Mouse (Mus musculus): ENCODE results near the gene Hsd17b2. TPM values are rescaled to one million over a fixed set of nuclear protein-coding genes. Genes with fewer than 3 reads are reported as not detected.

The Hsd17b2 gene
- polyA plus RNA-seq, 1 experiment: 3.0 TPM

- no peak overlapping the region for H3K27ac ChIP-seq (ENCODE audit: insufficient read depth, low read depth, low read length)
- 76% methylated on average over 7 of the region's 7 CpGs for WGBS
- no peaks in the 10 kb centered on the region for H3K4me1 ChIP-seq (ENCODE audit: control insufficient read depth, insufficient read depth, low read length)
- H3K4me3 ChIP-seq (ENCODE audit: insufficient read depth, low read depth, low read length): no peak overlapping the region
- H3K27me3 ChIP-seq (replicated peaks; ENCODE audit: control insufficient read depth, insufficient read depth, low read length): no peaks in the 10 kb centered on the region
- no peak for DNase-seq
- H3K36me3 ChIP-seq (ENCODE audit: control insufficient read depth, insufficient read depth, low read length): no peaks in the 10 kb centered on the region
- TF ChIP-seq POLR2A (IDR thresholded peaks at IDR 0.05; ENCODE audit: low read depth, low read length): no peak
These were observed 13.8 kb upstream of the Hsd17b2 start for GRCm38 (mm10) chr8:117687890-117688289.

GRCm38 (mm10) chr8:117692131-117692530 is 9.6 kb upstream of the Hsd17b2 start:
- DNase-seq: no peak
- Histone ChIP-seq H3K27me3 (replicated peaks; ENCODE audit: control insufficient read depth, insufficient read depth, low read length) (no peaks in the 10 kb centered on the region), H3K27ac (ENCODE audit: insufficient read depth, low read depth, low read length) (no peak overlapping the region), H3K4me3 (ENCODE audit: insufficient read depth, low read depth, low read length) (no peak overlapping the region), H3K4me1 (ENCODE audit: control insufficient read depth, insufficient read depth, low read length) (no peaks in the 10 kb centered on the region), H3K36me3 (ENCODE audit: control insufficient read depth, insufficient read depth, low read length) (no peaks in the 10 kb centered on the region)
- TF ChIP-seq CTCF (conservative IDR thresholded peaks at IDR 0.05; ENCODE audit: insufficient read depth, insufficient read length, low read depth, low read length): no peak
- no peak for TF ChIP-seq POLR2A (IDR thresholded peaks at IDR 0.05; ENCODE audit: low read depth, low read length)
- WGBS: 83% methylated on average over 4 of the region's 4 CpGs

- H3K36me3 ChIP-seq (ENCODE audit: control insufficient read depth, insufficient read depth, low read length): no peaks in the 10 kb centered on the region
- no peaks in the 10 kb centered on the region for H3K4me1 ChIP-seq (ENCODE audit: control insufficient read depth, insufficient read depth, low read length)
- peak; percentile 27 for DNase-seq
- TF ChIP-seq CTCF (conservative IDR thresholded peaks at IDR 0.05; ENCODE audit: insufficient read depth, insufficient read length, low read depth, low read length) (no peak), POLR2A (IDR thresholded peaks at IDR 0.05; ENCODE audit: low read depth, low read length) (no peak)
- H3K4me3 ChIP-seq (ENCODE audit: insufficient read depth, low read depth, low read length): no peak overlapping the region
- H3K27me3 ChIP-seq (replicated peaks; ENCODE audit: control insufficient read depth, insufficient read depth, low read length): no peaks in the 10 kb centered on the region
- WGBS: 55% methylated on average over 1 of the region's 1 CpGs
- H3K27ac ChIP-seq (ENCODE audit: insufficient read depth, low read depth, low read length): no peak overlapping the region
These were observed 6.1 kb upstream of the Hsd17b2 start for GRCm38 (mm10) chr8:117695636-117696035.

GRCm38 (mm10) chr8:117697248-117697647 is 4.5 kb upstream of the Hsd17b2 start:
- Histone ChIP-seq H3K27ac (ENCODE audit: insufficient read depth, low read depth, low read length) (no peak overlapping the region), H3K27me3 (replicated peaks; ENCODE audit: control insufficient read depth, insufficient read depth, low read length) (no peaks in the 10 kb centered on the region), H3K4me1 (ENCODE audit: control insufficient read depth, insufficient read depth, low read length) (peaks cover 4% of the 10 kb centered on the region; the same call in 1 of the 2 replicates), H3K36me3 (ENCODE audit: control insufficient read depth, insufficient read depth, low read length) (no peaks in the 10 kb centered on the region), H3K4me3 (ENCODE audit: insufficient read depth, low read depth, low read length) (no peak overlapping the region)
- TF ChIP-seq CTCF (conservative IDR thresholded peaks at IDR 0.05; ENCODE audit: insufficient read depth, insufficient read length, low read depth, low read length) (peak; percentile 74), POLR2A (IDR thresholded peaks at IDR 0.05; ENCODE audit: low read depth, low read length) (no peak)
- WGBS: 37% methylated on average over 5 of the region's 5 CpGs
- DNase-seq: peak; percentile 54

GRCm38 (mm10) chr8:117700699-117701098 is 1.0 kb upstream of the Hsd17b2 start:
- Histone ChIP-seq H3K4me3 (ENCODE audit: insufficient read depth, low read depth, low read length) (no peak overlapping the region), H3K27me3 (replicated peaks; ENCODE audit: control insufficient read depth, insufficient read depth, low read length) (no peaks in the 10 kb centered on the region), H3K36me3 (ENCODE audit: control insufficient read depth, insufficient read depth, low read length) (no peaks in the 10 kb centered on the region), H3K4me1 (ENCODE audit: control insufficient read depth, insufficient read depth, low read length) (peaks cover 4% of the 10 kb centered on the region; the same call in 1 of the 2 replicates), H3K27ac (ENCODE audit: insufficient read depth, low read depth, low read length) (peak overlapping the region; percentile 35)
- WGBS: 66% methylated on average over 8 of the region's 8 CpGs
- DNase-seq: peak; percentile 50
- no peak for TF ChIP-seq CTCF (conservative IDR thresholded peaks at IDR 0.05; ENCODE audit: insufficient read depth, insufficient read length, low read depth, low read length)
- no peak for TF ChIP-seq POLR2A (IDR thresholded peaks at IDR 0.05; ENCODE audit: low read depth, low read length)

GRCm38 (mm10) chr8:117701246-117701645 is 458 bp upstream of the Hsd17b2 start:
- H3K27me3 ChIP-seq (replicated peaks; ENCODE audit: control insufficient read depth, insufficient read depth, low read length): no peaks in the 10 kb centered on the region
- peaks cover 4% of the 10 kb centered on the region; the same call in 1 of the 2 replicates for H3K4me1 ChIP-seq (ENCODE audit: control insufficient read depth, insufficient read depth, low read length)
- H3K4me3 ChIP-seq (ENCODE audit: insufficient read depth, low read depth, low read length): no peak overlapping the region
- WGBS: 64% methylated on average over 8 of the region's 8 CpGs
- TF ChIP-seq POLR2A (IDR thresholded peaks at IDR 0.05; ENCODE audit: low read depth, low read length): no peak
- TF ChIP-seq CTCF (conservative IDR thresholded peaks at IDR 0.05; ENCODE audit: insufficient read depth, insufficient read length, low read depth, low read length): no peak
- H3K27ac ChIP-seq (ENCODE audit: insufficient read depth, low read depth, low read length): peak overlapping the region; percentile 41; the same call in 1 of the 2 replicates
- peak; percentile 56 for DNase-seq
- H3K36me3 ChIP-seq (ENCODE audit: control insufficient read depth, insufficient read depth, low read length): no peaks in the 10 kb centered on the region

- H3K4me1 ChIP-seq (ENCODE audit: control insufficient read depth, insufficient read depth, low read length): peaks cover 4% of the 10 kb centered on the region; the same call in 1 of the 2 replicates
- no peaks in the 10 kb centered on the region for H3K27me3 ChIP-seq (replicated peaks; ENCODE audit: control insufficient read depth, insufficient read depth, low read length)
- no peak for DNase-seq
- 38% methylated on average over 10 of the region's 10 CpGs for WGBS
- TF ChIP-seq POLR2A (IDR thresholded peaks at IDR 0.05; ENCODE audit: low read depth, low read length): no peak
- no peak for TF ChIP-seq CTCF (conservative IDR thresholded peaks at IDR 0.05; ENCODE audit: insufficient read depth, insufficient read length, low read depth, low read length)
- H3K4me3 ChIP-seq (ENCODE audit: insufficient read depth, low read depth, low read length): 0 out of 2 replicates have a peak overlapping the region, but pooled peaks have one; percentile 13
- H3K36me3 ChIP-seq (ENCODE audit: control insufficient read depth, insufficient read depth, low read length): no peaks in the 10 kb centered on the region
- peak overlapping the region; percentile 19; the same call in 1 of the 2 replicates for H3K27ac ChIP-seq (ENCODE audit: insufficient read depth, low read depth, low read length)
These were observed 997 bp downstream of the Hsd17b2 start for GRCm38 (mm10) chr8:117702701-117703100.
